Mouse (Mus musculus) hindbrain, embryonic 13.5 days (tissue): ENCODE measurements around the gene Hmgn1. TPM values are rescaled to one million over a fixed set of nuclear protein-coding genes. Genes with fewer than 3 reads are reported as not detected.

ENCODE experiments used
- ATAC-seq: fragments of 200-750 bp; cut with Nextera tagmentation; 2 replicates; pipeline ENCODE4 v1.8.0; 2017; ENCODE audit warnings: moderate TSS enrichment; ENCODE audit not compliant: low FRiP score
- H3K27ac ChIP-seq: fragments of 300-500 bp; sonication (generic); 2 replicates; pipeline ENCODE4 v1.5.1; 2015; ENCODE audit warnings: inconsistent platforms, mild to moderate bottlenecking, moderate library complexity
- H3K27me3 ChIP-seq: fragments of 300-500 bp; sonication (generic); 2 replicates; pipeline ENCODE4 v1.6.1; 2015; ENCODE audit warnings: mild to moderate bottlenecking, inconsistent platforms
- H3K36me3 ChIP-seq: fragments of 300-500 bp; sonication (generic); 2 replicates; pipeline ENCODE4 v1.6.1; 2015; ENCODE audit warnings: mild to moderate bottlenecking, inconsistent platforms
- H3K4me1 ChIP-seq: fragments of 300-500 bp; sonication (generic); replicated peaks from 2 replicates; pipeline ENCODE4 v1.6.1; 2015; ENCODE audit warnings: inconsistent platforms
- H3K4me2 ChIP-seq: fragments of 300-500 bp; sonication (generic); 2 replicates; pipeline ENCODE4 v1.6.1; 2015; ENCODE audit warnings: inconsistent platforms, mild to moderate bottlenecking, moderate library complexity
- H3K4me3 ChIP-seq: fragments of 300-500 bp; sonication (generic); 2 replicates; pipeline ENCODE4 v1.5.1; 2015; ENCODE audit warnings: mild to moderate bottlenecking, inconsistent platforms
- H3K9ac ChIP-seq: fragments of 300-500 bp; sonication (generic); 2 replicates; pipeline ENCODE4 v1.6.1; 2015; ENCODE audit warnings: mild to moderate bottlenecking, inconsistent platforms
- H3K9me3 ChIP-seq: fragments of 300-500 bp; sonication (generic); 2 replicates; pipeline ENCODE4 v1.6.1; 2016; ENCODE audit warnings: inconsistent platforms
- WGBS: fragments of 180-500 bp; shearing (Covaris S2); methylation state at CpG from one replicate; pipeline ENCODE4 v1.1.7; 2015; 5-methylcytosine and 5-hydroxymethylcytosine counted together
- polyA plus RNA-seq: library from polyadenylated mRNA; unstranded; fragments of >200 nt; fragmentation: Nextera tagmentation; extraction: Ambion mirVana; gene quantifications from 2 replicates; pipeline ENCODE4 v1.2.1, GENCODE M21; 2015

The Hmgn1 gene
- 433 and 477 TPM in 2 replicates for polyA plus RNA-seq

DNA sequence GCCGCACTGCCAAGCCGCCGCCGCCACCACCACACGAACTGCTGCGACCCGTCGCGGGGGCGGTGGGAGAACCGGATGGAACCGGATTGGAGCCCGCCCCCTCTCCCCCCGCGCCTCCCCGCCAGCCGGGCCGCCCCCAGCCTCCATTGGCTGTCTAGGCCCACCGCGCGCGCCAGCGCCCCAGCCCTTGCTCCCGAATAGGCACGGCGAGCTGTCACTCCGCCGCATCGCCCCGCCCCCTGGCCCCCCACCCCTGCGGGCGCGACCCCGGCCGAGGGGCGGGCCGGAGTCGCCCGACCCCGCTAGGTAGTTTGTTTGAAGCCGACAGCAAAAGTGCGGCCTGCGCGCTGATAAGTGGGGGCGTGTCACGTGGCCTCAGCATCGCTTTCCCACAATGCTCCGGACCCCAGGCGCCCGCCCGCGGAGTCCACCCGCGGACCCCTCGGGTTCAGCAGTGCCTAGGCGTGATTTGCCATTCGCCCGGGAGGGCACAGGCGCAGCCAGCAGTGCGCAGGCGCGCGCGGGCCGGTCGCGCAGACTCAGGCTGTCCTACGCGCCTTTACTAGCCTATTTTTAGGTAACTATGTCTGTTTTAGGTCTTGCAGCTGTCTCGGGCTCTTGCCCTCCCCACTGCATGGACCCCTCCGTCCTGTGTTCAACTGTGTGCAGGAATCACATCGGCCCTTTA, at the start of gene Hmgn1:
Gene Hmgn1 (minus strand): TSS at position 73 of the 688 bp plus-strand sequence.
- Histone ChIP-seq H3K27me3 (no peaks in the 10 kb centered on the region), H3K9ac (peak within 1 kb of the TSS; percentile 99), H3K4me3 (peak within 1 kb of the TSS; percentile 92), H3K4me1 (peaks cover 36% of the 10 kb centered on the region), H3K36me3 (peaks cover 37% of the 10 kb centered on the region), H3K27ac (peak within 1 kb of the TSS; percentile 99), H3K9me3 (no peaks in the 10 kb centered on the region), H3K4me2 (peak within 1 kb of the TSS; percentile 95)
- peak; percentile 97 for ATAC-seq
- under 1% methylated on average over 64 of the region's 72 CpGs for WGBS

DNA sequence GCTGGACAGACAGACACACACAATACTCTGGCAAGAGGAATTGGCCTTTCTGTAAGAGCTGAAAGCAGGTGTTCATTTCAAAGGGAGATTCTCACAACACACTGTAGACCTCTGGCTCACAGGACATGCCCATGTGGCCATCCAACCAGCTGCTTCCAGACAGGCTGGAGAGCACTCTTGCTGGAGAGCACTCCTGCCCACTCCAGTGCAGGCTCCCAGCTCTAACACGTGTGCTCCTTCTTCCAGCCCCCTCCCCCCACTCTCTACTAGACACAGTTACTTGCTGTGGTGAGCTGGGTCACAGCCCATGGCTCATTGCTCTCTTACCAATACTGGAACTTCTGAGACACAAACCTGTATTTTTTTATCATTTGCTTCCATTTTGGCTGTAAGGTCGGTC, 47.9 kb upstream of the Hmgn1 start:
- no peaks in the 10 kb centered on the region; the same call in 1 of the 2 replicates for H3K4me1 ChIP-seq
- no peak overlapping the region for H3K27ac ChIP-seq
- H3K36me3 ChIP-seq, result no peaks in the 10 kb centered on the region
- H3K9me3 ChIP-seq, result no peaks in the 10 kb centered on the region
- 44% methylated on average over 2 of the region's 2 CpGs for WGBS
- no peak overlapping the region for H3K4me2 ChIP-seq
- ATAC-seq, result no peak
- no peak overlapping the region for H3K4me3 ChIP-seq
- H3K9ac ChIP-seq, result no peak overlapping the region
- no peaks in the 10 kb centered on the region for H3K27me3 ChIP-seq

DNA sequence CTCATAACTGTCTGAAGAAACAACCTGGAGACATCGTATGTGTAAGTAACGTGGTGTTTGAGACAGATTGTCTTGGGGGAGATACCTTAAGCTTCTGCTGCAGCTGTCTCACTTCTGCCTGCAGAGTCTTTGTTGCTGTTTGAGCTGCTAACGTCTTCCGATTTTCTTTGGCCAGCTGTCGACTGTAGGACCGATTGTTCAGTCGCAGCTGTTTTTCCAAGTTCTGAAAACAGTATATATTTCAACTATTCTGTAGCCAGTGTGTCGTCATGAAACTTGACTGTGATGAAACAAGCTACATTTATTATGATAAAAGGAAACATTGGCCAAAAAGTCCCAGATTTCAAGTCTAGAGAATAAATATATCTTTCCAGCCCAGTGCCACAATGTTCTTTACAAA, 46.1 kb upstream of the Hmgn1 start:
- H3K27me3 ChIP-seq, result no peaks in the 10 kb centered on the region
- ATAC-seq, result no peak
- H3K4me1 ChIP-seq, result no peaks in the 10 kb centered on the region; the same call in 1 of the 2 replicates
- H3K4me2 ChIP-seq, result no peak overlapping the region
- H3K27ac ChIP-seq, result no peak overlapping the region
- H3K9ac ChIP-seq, result no peak overlapping the region
- H3K9me3 ChIP-seq, result no peaks in the 10 kb centered on the region
- no peaks in the 10 kb centered on the region for H3K36me3 ChIP-seq
- no peak overlapping the region for H3K4me3 ChIP-seq
- whole genome bisulfite sequencing, result 80% methylated on average over 8 of the region's 8 CpGs

DNA sequence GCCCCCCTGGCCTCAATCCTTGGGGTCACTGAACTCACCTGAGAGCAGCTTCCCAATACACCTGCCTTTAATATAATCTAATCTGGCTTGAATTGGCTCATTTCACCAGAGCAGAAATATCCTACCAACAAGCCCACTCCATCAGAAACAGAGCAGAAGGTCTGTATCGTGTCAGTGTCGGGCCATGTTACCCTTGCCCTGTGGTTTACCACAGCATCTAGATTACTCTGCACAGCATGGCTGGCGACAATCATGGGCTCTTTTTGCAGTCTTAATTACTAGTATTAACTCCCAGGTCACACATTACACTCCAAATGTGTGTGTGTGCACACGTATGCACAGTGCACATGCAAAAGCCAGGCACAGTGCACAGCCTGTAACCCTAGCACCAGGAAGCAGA, 41.3 kb upstream of the Hmgn1 start:
- Histone ChIP-seq H3K9me3 (no peaks in the 10 kb centered on the region), H3K4me2 (no peak overlapping the region), H3K4me3 (no peak overlapping the region), H3K27ac (no peak overlapping the region), H3K4me1 (no peaks in the 10 kb centered on the region), H3K9ac (no peak overlapping the region), H3K36me3 (0 out of 2 replicates have a peak, but pooled peaks cover 3% of the 10 kb centered on the region), H3K27me3 (no peaks in the 10 kb centered on the region)
- no peak for ATAC-seq
- WGBS, result 91% methylated on average over 4 of the region's 4 CpGs

DNA sequence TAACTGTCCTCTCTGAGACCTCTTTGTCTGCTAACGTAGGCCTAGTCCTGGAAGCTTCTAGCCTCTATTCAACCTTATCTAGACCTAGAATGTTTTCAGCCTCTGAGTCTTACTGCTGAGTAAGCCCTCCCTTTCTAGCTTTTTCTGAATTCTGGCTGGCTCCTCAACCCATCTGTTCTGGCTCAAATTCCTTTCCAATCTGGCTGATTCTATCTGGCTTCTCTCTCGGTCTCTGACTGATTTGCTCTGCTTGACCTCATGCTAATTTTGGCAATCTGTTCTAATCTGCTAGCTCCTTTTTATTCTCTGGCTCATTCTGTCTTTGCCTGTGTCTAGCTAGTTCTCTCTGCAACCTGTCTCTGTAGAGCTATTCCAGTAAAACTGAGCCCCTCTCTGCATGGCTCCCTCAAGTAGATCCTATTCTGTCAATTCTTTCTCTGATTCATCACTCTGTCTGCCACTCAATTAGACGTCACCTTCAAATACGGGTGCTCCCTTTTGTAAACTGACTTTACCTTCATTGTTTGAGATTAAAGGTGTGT, 38.3 kb upstream of the Hmgn1 start:
- 73% methylated on average over 4 of the region's 4 CpGs for WGBS
- no peaks in the 10 kb centered on the region for H3K4me1 ChIP-seq
- no peak for ATAC-seq

DNA sequence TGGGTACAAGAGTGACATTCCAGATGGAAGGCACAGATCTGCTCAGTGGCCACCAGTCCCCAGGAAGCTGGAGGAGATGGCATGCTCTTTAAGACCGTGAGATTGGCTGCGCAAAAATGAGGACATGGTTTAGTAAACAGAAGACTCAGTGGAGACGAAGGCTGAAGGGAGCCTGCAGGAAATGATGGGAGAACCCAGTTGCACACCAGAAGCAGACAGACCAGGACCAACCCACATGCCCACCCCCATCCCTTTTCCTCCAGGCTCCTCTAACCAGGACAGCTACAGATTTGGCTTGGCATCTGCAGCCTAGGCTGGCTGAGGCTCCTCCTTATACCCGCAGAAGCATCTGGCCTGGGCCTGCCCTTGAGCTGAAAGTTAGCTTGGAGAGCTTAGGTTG, 33.8 kb upstream of the Hmgn1 start:
- Histone ChIP-seq H3K27me3 (no peaks in the 10 kb centered on the region), H3K36me3 (peaks cover 8% of the 10 kb centered on the region; the same call in 1 of the 2 replicates), H3K4me3 (no peak overlapping the region), H3K9me3 (no peaks in the 10 kb centered on the region), H3K4me2 (no peak overlapping the region), H3K27ac (no peak overlapping the region), H3K4me1 (peaks cover 31% of the 10 kb centered on the region), H3K9ac (no peak overlapping the region)
- ATAC-seq, result no peak
- WGBS, result 91% methylated on average over 4 of the region's 4 CpGs

More for the DNA sequence above, 38.3 kb upstream of the Hmgn1 start:
- H3K4me2 ChIP-seq, result no peak overlapping the region
- H3K4me3 ChIP-seq, result no peak overlapping the region
- no peaks in the 10 kb centered on the region for H3K9me3 ChIP-seq
- 0 out of 2 replicates have a peak, but pooled peaks cover 3% of the 10 kb centered on the region for H3K36me3 ChIP-seq
- H3K27me3 ChIP-seq, result no peaks in the 10 kb centered on the region
- H3K9ac ChIP-seq, result no peak overlapping the region
- H3K27ac ChIP-seq, result no peak overlapping the region

DNA sequence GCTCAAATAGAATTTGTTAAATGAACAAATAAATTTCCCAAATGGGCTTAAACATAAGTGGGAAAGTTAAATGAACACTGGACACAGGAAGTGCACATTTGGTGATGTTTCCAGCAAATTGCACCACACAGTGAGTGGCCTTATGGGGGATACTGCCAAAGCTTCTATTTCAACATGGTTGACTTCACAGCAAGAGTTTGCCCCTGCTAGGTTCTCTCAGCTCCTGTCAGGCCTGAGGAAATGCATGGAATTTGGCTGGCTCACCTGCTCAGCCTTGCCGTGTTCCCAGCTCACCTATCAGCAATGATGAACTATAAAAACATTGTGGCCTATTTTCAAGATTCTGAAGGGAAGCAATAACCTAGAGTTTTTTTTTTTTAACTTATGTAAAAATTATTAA, 33.4 kb upstream of the Hmgn1 start:
- WGBS, result 91% methylated on average over 1 of the region's 1 CpGs
- no peaks in the 10 kb centered on the region for H3K9me3 ChIP-seq
- no peak for ATAC-seq

DNA sequence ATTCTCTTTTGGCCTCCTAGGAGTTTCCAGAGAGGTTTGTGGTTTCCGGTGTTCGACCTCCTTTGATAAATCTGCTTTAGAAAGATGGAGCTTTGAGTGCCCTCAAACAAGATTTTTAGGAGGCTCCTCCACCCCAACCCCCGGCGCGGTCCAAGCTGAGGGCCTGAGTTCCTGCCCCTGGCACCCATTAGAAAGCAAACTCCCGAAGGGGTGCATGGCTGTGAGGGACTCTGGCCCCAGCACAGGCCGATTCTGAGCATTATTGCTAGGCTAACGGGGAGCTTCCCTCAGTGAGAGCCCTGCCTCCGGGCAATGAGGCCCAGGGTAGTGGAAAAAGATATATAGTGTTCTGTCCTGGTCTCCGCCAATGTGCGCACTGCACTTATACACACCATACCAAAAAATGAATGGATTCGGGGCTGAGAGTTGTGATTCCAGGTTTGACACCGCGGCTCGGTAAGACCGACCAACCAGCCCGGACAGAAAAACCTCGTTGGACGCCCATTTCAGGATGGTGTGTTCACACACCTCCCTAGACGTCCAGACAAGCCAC, 32.3 kb upstream of the Hmgn1 start:
- no peaks in the 10 kb centered on the region for H3K27me3 ChIP-seq
- H3K4me2 ChIP-seq, result peak overlapping the region; percentile 74
- H3K4me3 ChIP-seq, result peak overlapping the region; percentile 46
- H3K9me3 ChIP-seq, result no peaks in the 10 kb centered on the region
- peaks cover 31% of the 10 kb centered on the region for H3K4me1 ChIP-seq
- peak overlapping the region; percentile 78 for H3K9ac ChIP-seq
- H3K36me3 ChIP-seq, result peaks cover 22% of the 10 kb centered on the region
- peak overlapping the region; percentile 69; the same call in 1 of the 2 replicates for H3K27ac ChIP-seq
- ATAC-seq, result 0 out of 2 replicates have a peak, but pooled peaks have one; percentile 12
- 86% methylated on average over 20 of the region's 20 CpGs for WGBS

More for the DNA sequence above, 33.4 kb upstream of the Hmgn1 start:
- Histone ChIP-seq H3K4me1 (peaks cover 31% of the 10 kb centered on the region), H3K27me3 (no peaks in the 10 kb centered on the region), H3K36me3 (peaks cover 12% of the 10 kb centered on the region), H3K4me3 (no peak overlapping the region), H3K4me2 (no peak overlapping the region), H3K27ac (no peak overlapping the region), H3K9ac (no peak overlapping the region)

DNA sequence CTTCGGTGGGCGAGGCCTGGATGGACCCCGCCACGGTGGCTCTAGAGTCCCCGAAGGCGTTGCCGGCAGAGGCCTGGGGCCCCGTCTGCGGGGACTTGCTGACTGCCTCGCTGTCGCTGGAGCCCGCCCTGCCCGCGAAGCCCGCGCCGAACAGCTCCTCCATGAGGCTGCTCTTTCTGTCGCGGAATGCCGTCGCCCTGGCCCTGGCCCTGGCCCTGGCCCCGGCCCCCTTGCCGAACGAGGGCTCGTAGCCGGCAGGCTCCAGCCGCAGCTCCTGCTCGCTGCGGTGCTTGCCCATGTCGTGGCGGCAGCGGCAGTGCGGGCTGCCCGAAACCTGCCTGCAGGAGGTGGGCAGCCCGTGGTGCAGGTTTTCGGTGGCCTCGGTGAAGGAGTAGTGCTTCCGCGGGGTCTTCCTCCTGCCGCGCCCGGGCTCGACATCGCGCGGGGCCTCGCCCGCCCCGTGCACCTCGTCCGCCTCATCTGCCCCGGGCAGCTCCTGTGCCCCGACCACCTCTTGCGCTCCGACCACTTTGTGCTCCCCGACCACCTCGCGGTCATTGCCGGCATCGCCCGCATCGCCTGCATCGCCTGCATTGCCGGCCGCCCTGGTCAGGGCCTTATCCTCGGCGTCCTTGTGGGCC, 31.7 kb upstream of the Hmgn1 start:
- ATAC-seq, result peak; percentile 73
- Histone ChIP-seq H3K36me3 (peaks cover 28% of the 10 kb centered on the region), H3K4me1 (peaks cover 31% of the 10 kb centered on the region), H3K9ac (peak overlapping the region; percentile 78), H3K9me3 (no peaks in the 10 kb centered on the region), H3K27me3 (no peaks in the 10 kb centered on the region), H3K27ac (peak overlapping the region; percentile 69), H3K4me2 (peak overlapping the region; percentile 74), H3K4me3 (peak overlapping the region; percentile 46)
- WGBS, result under 1% methylated on average over 67 of the region's 67 CpGs

DNA sequence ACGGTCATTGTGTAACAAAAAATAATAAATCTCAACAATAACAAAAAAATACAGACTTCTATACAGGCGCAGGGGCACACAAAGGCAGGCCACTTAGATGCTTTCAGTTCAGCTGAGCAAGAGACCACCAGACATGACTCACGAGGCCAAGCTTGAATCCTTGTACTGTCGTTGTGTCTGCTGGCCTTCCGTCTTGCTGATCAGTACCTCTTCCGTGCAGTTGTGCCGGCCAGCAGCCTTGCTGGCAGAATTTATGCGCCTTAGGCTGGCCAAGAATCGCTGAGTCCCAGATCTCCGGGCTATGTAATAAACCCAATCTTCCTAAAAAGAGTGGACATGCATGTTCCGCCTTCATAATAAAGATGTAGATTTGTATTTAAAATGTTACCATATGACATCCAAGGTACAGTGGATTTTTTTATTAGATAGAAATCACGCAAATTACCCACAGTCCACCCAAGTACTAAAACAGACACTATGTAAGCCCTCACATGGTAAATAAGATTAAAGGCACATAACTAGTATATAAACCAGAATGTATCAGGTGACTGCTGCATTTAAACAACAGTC, 31.1 kb upstream of the Hmgn1 start:
- H3K9ac ChIP-seq, result peak overlapping the region; percentile 78
- H3K9me3 ChIP-seq, result no peaks in the 10 kb centered on the region
- ATAC-seq, result no peak
- H3K4me1 ChIP-seq, result peaks cover 31% of the 10 kb centered on the region
- H3K36me3 ChIP-seq, result peaks cover 34% of the 10 kb centered on the region
- 58% methylated on average over 12 of the region's 12 CpGs for WGBS
- peak overlapping the region; percentile 46 for H3K4me3 ChIP-seq
- no peaks in the 10 kb centered on the region for H3K27me3 ChIP-seq
- peak overlapping the region; percentile 74 for H3K4me2 ChIP-seq
- H3K27ac ChIP-seq, result peak overlapping the region; percentile 69; the same call in 1 of the 2 replicates

DNA sequence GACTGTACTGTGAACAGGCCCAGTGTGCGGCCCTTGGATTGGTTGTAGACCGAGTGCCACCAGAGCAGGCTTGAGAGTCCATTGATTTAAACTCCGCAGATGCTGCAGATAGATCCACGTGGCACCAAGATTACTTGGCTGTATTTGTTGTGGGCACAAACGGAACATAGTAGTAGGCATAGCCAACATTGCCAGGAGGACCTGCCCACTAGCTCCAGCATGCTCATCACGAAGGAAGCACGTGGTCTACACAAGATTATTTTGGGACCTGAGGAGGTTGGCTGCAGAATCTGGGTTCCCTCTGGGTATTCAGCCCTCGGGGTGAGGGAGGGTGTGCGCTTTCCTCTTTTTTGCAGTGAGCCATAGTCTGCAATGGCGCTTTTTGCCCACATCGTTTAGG, 29.6 kb upstream of the Hmgn1 start:
- no peak for ATAC-seq
- Histone ChIP-seq H3K4me1 (peaks cover 31% of the 10 kb centered on the region), H3K9me3 (no peaks in the 10 kb centered on the region), H3K4me2 (no peak overlapping the region), H3K4me3 (no peak overlapping the region), H3K36me3 (peaks cover 49% of the 10 kb centered on the region), H3K9ac (no peak overlapping the region), H3K27me3 (no peaks in the 10 kb centered on the region), H3K27ac (0 out of 2 replicates have a peak overlapping the region, but pooled peaks have one; percentile 26)
- WGBS, result 88% methylated on average over 11 of the region's 11 CpGs

DNA sequence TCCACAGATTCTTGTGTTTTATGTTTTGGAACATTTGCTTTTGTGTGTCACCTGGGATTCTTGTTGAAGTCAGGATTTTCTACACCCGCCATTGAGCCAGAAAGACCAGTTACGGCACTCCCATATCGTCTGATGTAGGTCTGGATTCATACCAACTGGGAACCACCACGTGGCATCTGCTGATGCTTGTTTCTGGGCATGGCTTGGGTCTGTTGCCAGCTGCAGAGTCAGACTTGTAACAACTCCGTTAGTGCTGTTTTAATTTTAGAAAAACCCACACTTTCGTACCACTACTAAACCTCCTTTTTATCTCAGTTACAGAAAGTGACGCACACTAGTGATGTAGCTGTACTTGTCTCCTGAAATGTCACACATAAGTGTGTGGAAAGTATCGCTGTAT, 28.5 kb upstream of the Hmgn1 start:
- Histone ChIP-seq H3K9me3 (no peaks in the 10 kb centered on the region), H3K36me3 (peaks cover 50% of the 10 kb centered on the region), H3K9ac (no peak overlapping the region), H3K27ac (no peak overlapping the region), H3K27me3 (no peaks in the 10 kb centered on the region), H3K4me1 (peaks cover 34% of the 10 kb centered on the region), H3K4me3 (no peak overlapping the region), H3K4me2 (no peak overlapping the region)
- 93% methylated on average over 8 of the region's 8 CpGs for WGBS
- ATAC-seq, result no peak
